Mouse (Mus musculus) embryo, embryonic 11 days (tissue): ENCODE measurements around the gene Cnn1.

Experiments used
- DNase-seq: peaks from one replicate; pipeline ENCODE4 v3.0.0-alpha.2; 2015

Cnn1 gene

DNA sequence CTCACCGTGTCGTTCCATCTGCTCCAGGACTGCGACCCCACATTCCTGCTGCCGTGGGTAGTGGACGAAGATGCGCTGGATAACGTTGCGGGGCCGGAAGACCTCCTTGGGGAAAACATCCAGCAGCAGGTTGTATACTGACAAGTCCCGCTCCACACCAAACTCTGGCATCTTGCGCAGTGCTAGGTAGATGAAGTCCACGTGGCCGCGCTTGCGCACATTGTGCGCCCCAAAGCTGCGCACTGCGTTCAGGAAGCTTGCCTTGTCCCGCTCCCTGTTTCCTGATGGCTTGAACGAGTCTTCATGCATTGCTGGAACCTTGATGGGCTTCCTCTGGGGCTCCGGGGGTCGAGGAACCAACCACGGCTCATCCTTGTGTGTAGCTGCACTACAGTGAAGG is 22.8 kb upstream of the Cnn1 start:
- no peak for DNase-seq

DNA sequence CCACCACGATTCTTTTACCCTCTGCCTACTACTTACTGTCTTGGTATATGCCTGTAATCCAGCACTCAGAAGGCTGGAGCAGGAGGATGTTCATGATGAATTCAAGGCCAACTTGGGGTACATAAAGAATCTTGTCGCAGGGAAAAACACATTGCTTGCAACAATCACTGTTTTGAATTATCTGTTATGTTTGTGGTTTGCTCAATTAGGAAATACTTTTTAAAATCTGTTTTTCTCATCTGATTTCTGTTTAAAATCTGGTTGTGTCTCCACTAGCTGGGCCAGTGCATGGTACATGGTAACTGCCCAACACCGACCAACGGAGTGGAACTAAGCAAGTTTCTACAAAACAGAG is 14.4 kb upstream of the Cnn1 start:
- no peak for DNase-seq

- DNase-seq: peak; percentile 95
These were observed 13.8 kb upstream of the Cnn1 start, which contains the start of gene Ecsit for GRCm38 (mm10) chr9:22085022-22085834. TSS of gene Ecsit (minus strand) at chr9:22085438.

GRCm38 (mm10) chr9:22086012-22086411 is 13.0 kb upstream of the Cnn1 start:
- no peak for DNase-seq

- DNase-seq: no peak
These were observed 11.9 kb upstream of the Cnn1 start for GRCm38 (mm10) chr9:22087034-22087618.

- no peak for DNase-seq
These were observed 9.7 kb upstream of the Cnn1 start for GRCm38 (mm10) chr9:22089281-22089680.

DNA sequence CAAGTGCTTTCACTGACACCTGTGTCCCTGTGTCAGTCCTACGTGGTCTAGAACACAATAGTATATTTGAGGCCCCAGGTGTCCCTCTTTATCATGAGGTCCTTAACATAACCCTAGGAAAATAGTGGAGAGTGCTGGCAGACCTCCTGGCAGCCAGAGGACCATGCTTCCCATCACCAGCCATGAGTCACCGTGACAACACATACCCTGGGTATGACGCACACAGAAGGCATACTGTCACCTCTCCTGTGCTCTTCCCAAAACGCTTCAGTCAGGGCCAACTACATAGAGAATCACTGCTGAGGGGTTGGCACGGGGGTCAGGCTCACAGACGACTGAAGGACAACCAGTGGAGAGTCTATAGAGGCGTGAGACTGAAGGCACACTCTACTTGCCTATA is 9.0 kb upstream of the Cnn1 start:
- no peak for DNase-seq

DNA sequence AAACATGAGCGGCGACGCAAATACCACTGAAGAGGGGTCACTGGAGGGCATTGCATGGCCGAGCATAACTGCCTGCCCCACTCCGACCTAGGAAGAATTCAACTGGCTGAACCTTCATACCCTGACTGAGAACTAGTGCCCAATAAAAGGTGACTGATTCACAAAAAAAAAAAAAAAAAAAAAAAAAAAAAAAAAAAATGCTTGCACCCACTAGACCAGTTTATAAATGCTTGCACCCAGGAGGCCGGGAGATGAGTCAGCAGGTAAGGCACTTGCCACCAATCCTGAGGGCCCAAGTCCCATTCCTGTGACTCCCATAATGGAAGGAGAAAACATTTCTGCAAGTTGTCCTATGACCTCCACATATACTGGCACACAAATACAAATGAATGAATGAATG is 6.3 kb upstream of the Cnn1 start:
- DNase-seq: no peak

- peak; percentile 92 for DNase-seq
These were observed 3.1 kb upstream of the Cnn1 start for GRCm38 (mm10) chr9:22095854-22096307.

DNA sequence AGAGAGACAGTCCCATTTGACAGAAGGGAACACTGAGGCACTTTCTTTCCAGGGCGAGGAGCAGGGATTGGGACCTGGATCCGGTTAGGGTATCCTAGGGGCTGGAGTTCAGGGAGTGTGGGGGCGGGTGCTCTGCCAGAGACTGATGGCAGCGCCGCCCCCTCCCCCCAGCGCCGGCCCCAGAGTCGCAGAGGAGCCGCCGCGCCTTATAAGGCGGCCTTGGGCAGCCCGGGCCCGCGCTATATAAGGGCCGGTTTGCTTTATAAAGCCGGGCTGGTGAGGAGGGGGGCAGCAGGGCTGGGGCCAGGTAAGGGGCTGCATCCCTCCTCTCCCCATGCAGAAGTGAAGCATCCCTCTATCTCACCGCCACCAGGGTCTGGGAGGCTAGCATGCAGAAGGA is 906 bp downstream of the Cnn1 start:
- DNase-seq: peak; percentile 47

- DNase-seq: no peak
These were observed 9.2 kb downstream of the Cnn1 start for GRCm38 (mm10) chr9:22108194-22108593.

DNA sequence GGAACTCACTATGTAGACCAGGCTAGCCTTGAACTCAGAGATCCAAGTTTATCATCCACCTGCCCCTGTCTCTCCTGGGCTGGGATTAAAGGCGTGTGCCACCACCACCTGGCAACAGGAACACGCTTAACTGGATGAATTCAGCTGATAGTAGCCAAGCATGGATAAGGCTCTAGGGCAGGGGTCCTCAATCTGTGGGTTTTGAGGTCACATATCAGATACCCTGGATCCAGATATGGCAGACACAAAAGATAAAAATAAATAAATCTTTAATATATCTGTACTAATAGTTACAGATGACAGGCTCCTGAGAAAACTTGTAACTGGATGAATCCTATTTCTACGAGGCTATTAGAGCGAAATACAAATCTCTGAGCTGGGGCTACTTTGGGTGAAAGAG is 16.6 kb downstream of the Cnn1 start:
- no peak for DNase-seq

GRCm38 (mm10) chr9:22116086-22116485 is 17.1 kb downstream of the Cnn1 start:
- DNase-seq: no peak

DNA sequence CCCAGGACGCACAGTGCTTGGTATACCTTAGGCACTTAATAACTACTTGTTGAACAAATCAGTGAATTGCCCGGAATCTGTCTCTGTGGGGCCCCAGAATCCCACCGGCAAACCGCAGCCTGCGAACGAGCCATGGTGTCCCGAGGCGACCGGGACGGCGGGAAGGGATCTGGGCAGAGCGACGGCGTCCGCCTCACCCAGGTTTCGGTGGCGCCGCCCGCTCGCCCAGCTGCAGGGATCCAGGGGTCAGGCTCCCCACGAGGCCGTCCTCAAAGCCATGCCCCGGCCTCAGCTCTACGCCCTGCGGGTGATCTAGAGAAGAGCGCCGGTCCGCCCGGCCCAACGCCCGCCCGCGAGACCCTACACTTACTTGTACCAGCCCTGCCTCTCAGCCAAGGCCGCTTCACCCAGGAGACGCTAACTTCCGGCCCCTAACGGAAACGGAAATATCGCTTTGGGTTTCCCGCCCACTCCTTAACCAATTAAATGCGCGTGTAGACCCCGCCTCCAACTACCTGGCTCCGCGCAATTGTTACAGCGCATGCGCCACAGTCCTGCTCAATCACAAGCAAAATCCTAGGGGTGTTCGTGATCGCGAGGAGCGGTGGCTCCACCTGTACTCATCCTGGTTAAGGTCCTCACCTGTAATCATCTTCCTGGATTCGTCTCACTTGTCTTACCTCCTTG is 17.9 kb downstream of the Cnn1 start, which contains the start of gene Elof1:
Elof1 (minus strand) TSS at position 433 of the 687 bp plus-strand sequence.
- peak; percentile 98 for DNase-seq

GRCm38 (mm10) chr9:22117754-22118456 is 18.9 kb downstream of the Cnn1 start:
- peak; percentile 70 for DNase-seq

GRCm38 (mm10) chr9:22119543-22119942 is 20.5 kb downstream of the Cnn1 start:
- no peak for DNase-seq

GRCm38 (mm10) chr9:22121545-22121944 is 22.5 kb downstream of the Cnn1 start:
- DNase-seq: no peak

GRCm38 (mm10) chr9:22122005-22122404 is 23.0 kb downstream of the Cnn1 start:
- no peak for DNase-seq

DNA sequence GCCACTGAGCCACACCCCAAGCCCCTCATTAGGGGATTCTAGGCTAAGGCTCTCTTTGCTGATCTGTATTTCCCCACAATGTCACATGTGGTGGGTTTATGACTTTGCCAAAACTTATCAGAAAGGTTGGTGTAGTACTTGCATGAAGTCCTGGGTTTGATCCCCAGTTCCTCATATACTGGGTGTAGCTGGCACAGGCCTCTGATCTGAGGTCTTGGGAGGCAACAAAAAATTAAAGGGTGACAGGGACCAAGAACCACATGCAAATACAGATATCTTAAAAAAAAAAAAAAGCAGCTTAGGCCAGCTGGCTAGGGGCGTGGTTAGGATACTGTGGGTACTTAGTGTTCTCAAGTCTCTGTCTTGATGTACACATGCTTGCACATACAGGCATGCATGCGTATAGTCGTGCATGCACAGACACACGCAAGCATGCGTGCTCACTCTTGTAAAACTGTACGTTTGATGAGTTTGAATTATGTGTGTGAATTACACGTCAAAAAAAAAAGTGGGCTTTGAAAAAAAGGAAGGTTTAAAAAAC is 24.1 kb downstream of the Cnn1 start:
- DNase-seq: no peak

DNA sequence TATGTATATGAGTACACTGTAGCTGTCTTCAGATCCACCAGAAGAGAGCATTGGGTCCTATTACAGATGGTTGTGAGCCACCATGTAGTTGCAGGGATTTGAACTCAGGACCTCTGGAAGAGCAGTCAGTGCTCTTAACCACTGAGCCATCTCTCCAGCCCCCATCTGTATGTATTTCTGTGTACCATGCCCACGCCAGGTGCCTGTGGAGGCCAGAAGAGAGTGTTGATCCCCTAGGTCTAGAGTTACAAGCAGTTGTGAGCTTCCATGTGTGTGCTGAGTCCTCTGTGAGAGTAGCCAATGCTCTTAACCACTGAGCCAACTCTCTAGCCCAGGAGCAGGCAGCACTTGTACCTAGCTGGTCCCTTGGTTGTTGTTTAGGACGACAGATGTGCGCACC is 25.2 kb downstream of the Cnn1 start:
- DNase-seq: no peak

GRCm38 (mm10) chr9:22125246-22126027 is 26.4 kb downstream of the Cnn1 start:
- no peak for DNase-seq
